Mouse (Mus musculus): ENCODE data around the gene Tuba4a.
A peak's percentile ranks its signal among the peaks of the same experiment; 100 is the strongest.

Tuba4a gene

GRCm38 (mm10) chr1:75219531-75219930, at the start of gene Tuba4a:
Gene Tuba4a (minus strand): TSS chr1:75219865.
- DNase-seq (ENCODE audit: low spot score in 2 of 2): no peak

GRCm38 (mm10) chr1:75264091-75264880, 44.6 kb upstream of the Tuba4a start, which contains the start of gene Ptprn:
Gene Ptprn (minus strand): TSS chr1:75264502.
- peak in 1 of 2 experiments; percentile 72 for DNase-seq (ENCODE audit: low spot score in 2 of 2)

- peak in 1 of 2 experiments; percentile 55 for DNase-seq (ENCODE audit: low spot score in 2 of 2)
Observed at GRCm38 (mm10) chr1:75262969-75263951, 43.6 kb upstream of the Tuba4a start.

- DNase-seq (ENCODE audit: low spot score in 2 of 2): no peak
Observed at GRCm38 (mm10) chr1:75261278-75261677, 41.6 kb upstream of the Tuba4a start.

- DNase-seq (ENCODE audit: low spot score in 2 of 2): no peak
Observed at GRCm38 (mm10) chr1:75255516-75256046, 35.9 kb upstream of the Tuba4a start.

GRCm38 (mm10) chr1:75254625-75255013, 35.0 kb upstream of the Tuba4a start:
- no peak for DNase-seq (ENCODE audit: low spot score in 2 of 2)

- DNase-seq (ENCODE audit: low spot score in 2 of 2): peak; percentile 81 to 87
Observed at GRCm38 (mm10) chr1:75253849-75254624, 34.4 kb upstream of the Tuba4a start.

GRCm38 (mm10) chr1:75253029-75253428, 33.4 kb upstream of the Tuba4a start:
- DNase-seq (ENCODE audit: low spot score in 2 of 2): no peak

- no peak for DNase-seq (ENCODE audit: low spot score in 2 of 2)
Observed at GRCm38 (mm10) chr1:75252308-75252707, 32.6 kb upstream of the Tuba4a start.

- DNase-seq (ENCODE audit: low spot score in 2 of 2): peak in 1 of 2 experiments; percentile 67
Observed at GRCm38 (mm10) chr1:75251112-75251970, 31.7 kb upstream of the Tuba4a start.

- DNase-seq (ENCODE audit: low spot score in 2 of 2): no peak
Observed at GRCm38 (mm10) chr1:75250498-75250897, 30.8 kb upstream of the Tuba4a start.

- no peak for DNase-seq (ENCODE audit: low spot score in 2 of 2)
Observed at GRCm38 (mm10) chr1:75248041-75248772, 28.5 kb upstream of the Tuba4a start.

GRCm38 (mm10) chr1:75247071-75247930, 27.6 kb upstream of the Tuba4a start:
- DNase-seq (ENCODE audit: low spot score in 2 of 2): no peak

- DNase-seq (ENCODE audit: low spot score in 2 of 2): peak in 1 of 2 experiments; percentile 37
Observed at GRCm38 (mm10) chr1:75244836-75245235, 25.2 kb upstream of the Tuba4a start.

- DNase-seq (ENCODE audit: low spot score in 2 of 2): no peak
Observed at GRCm38 (mm10) chr1:75244175-75244826, 24.6 kb upstream of the Tuba4a start.

GRCm38 (mm10) chr1:75243411-75243810, 23.7 kb upstream of the Tuba4a start:
- DNase-seq (ENCODE audit: low spot score in 2 of 2): no peak

GRCm38 (mm10) chr1:75239591-75239990, 19.9 kb upstream of the Tuba4a start:
- DNase-seq (ENCODE audit: low spot score in 2 of 2): peak in 1 of 2 experiments; percentile 17
